Mouse (Mus musculus): Measurements from ENCODE around the gene Mamdc4. TPM values are rescaled to one million over a fixed set of nuclear protein-coding genes. Genes with fewer than 3 reads are reported as not detected.

Gene Mamdc4
- total RNA-seq, 2 experiments from 2014 or later, result 2.1 to 4.0 TPM

- DNase-seq (ENCODE audit: low spot score in 2 of 2), result no peak
These were observed 47.9 kb downstream of the Mamdc4 start for GRCm38 (mm10) chr2:25526510-25527302.

Other genes with a start within 250 kb of the Mamdc4 start
- 10 to 100 TPM; 59.6 to 62.4 TPM for gene Man1b1, start 242.5 kb downstream of the Mamdc4 start, total RNA-seq (2021)
- gene Dpp7, start 218.5 kb downstream of the Mamdc4 start, total RNA-seq (2021), result 10 to 100 TPM; 35.4 to 36.7 TPM
- 10 to 100 TPM; 15.6 to 19.1 TPM for gene Uap1l1, start 209.2 kb downstream of the Mamdc4 start, total RNA-seq (2021)
- gene Sapcd2, start 202.5 kb downstream of the Mamdc4 start, total RNA-seq (2021), result 1 to 10 TPM; 3.2 to 4.1 TPM
- 10 to 100 TPM; 16.3 to 17.7 TPM for gene Entpd2, start 179.0 kb downstream of the Mamdc4 start, total RNA-seq (2021)
- gene Npdc1, start 175.5 kb downstream of the Mamdc4 start, total RNA-seq (2021), result 100 to 1,000 TPM; 426 to 435 TPM
- under 1 TPM; 0.15 to 0.76 TPM for gene Fut7, start 151.6 kb downstream of the Mamdc4 start, total RNA-seq (2021)
- gene Abca2, start 146.1 kb downstream of the Mamdc4 start, total RNA-seq (2021), result 100 to 1,000 TPM; 173 to 176 TPM
- 1 to 10 TPM in 1 of 2 experiments, under 1 TPM in 1; 0.66 to 1.0 TPM for gene Clic3, start 118.0 kb downstream of the Mamdc4 start, total RNA-seq (2021)
- 10 to 100 TPM; 56.7 to 61.3 TPM for gene Paxx, start 113.8 kb downstream of the Mamdc4 start, total RNA-seq (2021)
- gene Ptgds, start 104.8 kb downstream of the Mamdc4 start, total RNA-seq (2021), result 100 to 1,000 TPM; 572 to 608 TPM
- not detected for gene Lcn12, start 80.9 kb downstream of the Mamdc4 start, total RNA-seq (2021)
- 100 to 1,000 TPM; 114 to 115 TPM for gene Fbxw5, start 74.1 kb downstream of the Mamdc4 start, total RNA-seq (2021)
- gene C8g, start 73.1 kb downstream of the Mamdc4 start, total RNA-seq (2021), result 1 to 10 TPM; 1.3 to 2.1 TPM
- gene Traf2, start 27.9 kb downstream of the Mamdc4 start, total RNA-seq (2021), result 10 to 100 TPM; 10.9 to 12.0 TPM
- 100 to 1,000 TPM; 212 to 213 TPM for gene Edf1, start 17.0 kb downstream of the Mamdc4 start, total RNA-seq (2021)
- 10 to 100 TPM; 63.0 to 66.2 TPM for gene Phpt1, start 379 bp upstream of the Mamdc4 start, total RNA-seq (2021)
- 100 to 1,000 TPM in 1 of 2 experiments, 10 to 100 TPM in 1; 98.6 to 102 TPM for gene Ajm1, start 6.9 kb upstream of the Mamdc4 start, total RNA-seq (2021)
- gene Rabl6, start 33.7 kb upstream of the Mamdc4 start, total RNA-seq (2021), result 100 to 1,000 TPM; 150 to 155 TPM
- gene Ccdc183, start 42.8 kb upstream of the Mamdc4 start, total RNA-seq (2021), result not detected
- 10 to 100 TPM; 16.7 to 17.5 TPM for gene Tmem141, start 47.2 kb upstream of the Mamdc4 start, total RNA-seq (2021)
- gene Fcna, start 53.2 kb upstream of the Mamdc4 start, total RNA-seq (2021), result 1 to 10 TPM in 1 of 2 experiments, under 1 TPM in 1; 0.56 to 1.1 TPM
- gene Lcn8, start 78.3 kb upstream of the Mamdc4 start, total RNA-seq (2021), result not detected
- gene Lcn5, start 83.1 kb upstream of the Mamdc4 start, total RNA-seq (2021), result not detected
- not detected for gene Lcn6, start 101.9 kb upstream of the Mamdc4 start, total RNA-seq (2021)
- not detected for gene Lcn10, start 107.9 kb upstream of the Mamdc4 start, total RNA-seq (2021)
- not detected for gene Obp2a, start 125.2 kb upstream of the Mamdc4 start, total RNA-seq (2021)
- 10 to 100 TPM; 92.5 to 96.1 TPM for gene Bmyc, start 131.9 kb upstream of the Mamdc4 start, total RNA-seq (2021)
- gene Obp2b, start 162.2 kb upstream of the Mamdc4 start, total RNA-seq (2021), result not detected
- gene Lcn3, start 190.7 kb upstream of the Mamdc4 start, total RNA-seq (2021), result not detected
- gene Lcn11, start 202.2 kb upstream of the Mamdc4 start, total RNA-seq (2021), result not detected
- gene Gm13539, start 207.4 kb upstream of the Mamdc4 start, total RNA-seq (2021), result not detected
- gene Glt6d1, start 241.0 kb upstream of the Mamdc4 start, total RNA-seq (2021), result not detected
- gene Lcn9, start 248.3 kb upstream of the Mamdc4 start, total RNA-seq (2021), result not detected